In the genomic region with DNA sequence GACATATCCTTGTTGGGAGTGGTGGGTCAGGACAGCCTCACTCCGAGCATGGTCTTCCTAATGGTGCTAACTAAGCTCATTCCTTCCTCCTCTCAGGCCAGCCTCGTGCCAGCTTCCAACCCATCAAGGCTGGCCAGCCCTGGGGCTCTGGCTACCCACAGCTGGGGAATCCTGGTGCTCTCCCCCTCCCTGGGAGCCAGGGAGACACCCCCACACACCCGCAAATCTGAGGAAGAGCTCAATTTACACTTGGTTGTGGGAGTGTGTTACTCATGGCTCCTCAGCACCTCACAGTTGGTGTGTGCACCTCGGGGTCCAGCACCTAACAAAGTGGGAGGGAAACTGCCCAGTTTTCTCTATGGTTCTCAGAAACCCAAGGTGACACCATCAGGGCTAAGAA, we compare ENCODE assay signal across 16 mouse cellular contexts. TPM values are rescaled to one million over a fixed set of nuclear protein-coding genes. Genes with fewer than 3 reads are reported as not detected.
DNase-seq lines count a peak whose midpoint lies in the region; ATAC-seq and TF ChIP-seq lines count a peak whose summit lies in the region.
"Had no signal": no experiment of that assay in that cellular context is flagged by ENCODE, and none has a peak within 500 bp of the region (broad histone marks: within the 10 kb centered on the region; RNA-seq: fewer than 3 reads in every experiment).

No protein-coding gene starts in this region.

- H3K36me3 ChIP-seq in forebrain, embryonic 10.5 days (replicated peaks): no peaks in the 10 kb centered on the region
- H3K36me3 ChIP-seq in forebrain, embryonic 11.5 days (ENCODE audit: control insufficient read depth, insufficient read depth, low read length): no peaks in the 10 kb centered on the region
- no peaks in the 10 kb centered on the region for H3K36me3 ChIP-seq in hindbrain, embryonic 12.5 days
- H3K36me3 ChIP-seq in midbrain, postnatal 0 days (ENCODE audit: insufficient read depth, low read length): no peaks in the 10 kb centered on the region

- H3K4me2 ChIP-seq in forebrain, embryonic 11.5 days (ENCODE audit: low read depth, low read length, severe bottlenecking): no peak overlapping the region
- no peak overlapping the region for H3K4me2 ChIP-seq in hindbrain, embryonic 12.5 days (replicated peaks)
- no peak overlapping the region for H3K4me2 ChIP-seq in midbrain, postnatal 0 days (ENCODE audit: low read depth, low read length, poor library complexity, severe bottlenecking)

- 70% methylated on average over 4 of the region's 4 CpGs for WGBS in forebrain, embryonic 10.5 days
- 81% methylated on average over 4 of the region's 4 CpGs for WGBS in forebrain, embryonic 11.5 days
- 77% methylated on average over 4 of the region's 4 CpGs for WGBS in hindbrain, embryonic 12.5 days
- 49% methylated on average over 4 of the region's 4 CpGs for WGBS in midbrain, postnatal 0 days

- H3K27ac ChIP-seq in forebrain, embryonic 10.5 days: peak overlapping the region; percentile 54
- no peak overlapping the region for H3K27ac ChIP-seq in forebrain, embryonic 11.5 days (ENCODE audit: low read depth, low read length)
- peak overlapping the region; percentile 64 for H3K27ac ChIP-seq in hindbrain, embryonic 12.5 days
- 0 out of 2 replicates have a peak overlapping the region, but pooled peaks have one; percentile 26 for H3K27ac ChIP-seq in midbrain, postnatal 0 days (ENCODE audit: low read depth, low read length)
- H3K27ac ChIP-seq: liver, embryonic 14.5 days; macrophage had no signal

- peaks cover 68% of the 10 kb centered on the region for H3K4me1 ChIP-seq in forebrain, embryonic 10.5 days
- H3K4me1 ChIP-seq in forebrain, embryonic 11.5 days (replicated peaks; ENCODE audit: control insufficient read depth, insufficient read depth, low read length): peaks cover 30% of the 10 kb centered on the region
- H3K4me1 ChIP-seq in hindbrain, embryonic 12.5 days: peaks cover 68% of the 10 kb centered on the region
- H3K4me1 ChIP-seq in midbrain, postnatal 0 days (ENCODE audit: insufficient read depth, low read length): peaks cover 25% of the 10 kb centered on the region

- no peak overlapping the region for H3K9ac ChIP-seq in forebrain, embryonic 11.5 days (ENCODE audit: low read length)
- H3K9ac ChIP-seq in hindbrain, embryonic 12.5 days: no peak overlapping the region
- H3K9ac ChIP-seq in midbrain, postnatal 0 days (replicated peaks; ENCODE audit: low read length, poor library complexity, severe bottlenecking): peak overlapping the region; percentile 24; the same call in 1 of the 2 replicates
- H3K9ac ChIP-seq: liver, embryonic 14.5 days had no signal

- no peaks in the 10 kb centered on the region for H3K9me3 ChIP-seq in forebrain, embryonic 10.5 days
- no peaks in the 10 kb centered on the region for H3K9me3 ChIP-seq in forebrain, embryonic 11.5 days (ENCODE audit: control insufficient read depth, low read length)
- H3K9me3 ChIP-seq in hindbrain, embryonic 12.5 days (replicated peaks): no peaks in the 10 kb centered on the region
- H3K9me3 ChIP-seq in midbrain, postnatal 0 days (ENCODE audit: low read length): no peaks in the 10 kb centered on the region

- DNase-seq in forebrain, embryonic 10.5 days (ENCODE audit: extremely low spot score, low spot score): no peak
- no peak for DNase-seq in forebrain, embryonic 11.5 days (ENCODE audit: low spot score)
- peak; percentile 47 to 65 for DNase-seq in left cerebral cortex, adult 18-20 months (ENCODE audit: low spot score in 2 of 2)
- no peak for DNase-seq in left cerebral cortex, postnatal 4 days
- no peak for DNase-seq in midbrain, postnatal 0 days (ENCODE audit: low spot score)
- DNase-seq in yolk sac, embryonic 10.5 days (ENCODE audit: low spot score): no peak
- no peak for DNase-seq in adipocyte (ENCODE audit: low spot score)
- DNase-seq: gastrocnemius, postnatal 10 days had no signal

- intact Hi-C loops in left cerebral cortex, postnatal 4 days (cut with DNase I): no loop called here

- peaks cover 72% of the 10 kb centered on the region for H3K27me3 ChIP-seq in forebrain, embryonic 10.5 days (ENCODE audit: poor library complexity, severe bottlenecking)
- H3K27me3 ChIP-seq in forebrain, embryonic 11.5 days (ENCODE audit: control insufficient read depth, insufficient read depth, low read length): peaks cover 18% of the 10 kb centered on the region
- no peaks in the 10 kb centered on the region for H3K27me3 ChIP-seq in hindbrain, embryonic 12.5 days
- no peaks in the 10 kb centered on the region for H3K27me3 ChIP-seq in midbrain, postnatal 0 days (ENCODE audit: insufficient read depth, low read length)

- no peak for TF ChIP-seq CTCF in midbrain, postnatal 0 days (IDR thresholded peaks at IDR 0.05)

- no peak for ATAC-seq in forebrain, embryonic 11.5 days (replicated peaks; ENCODE audit: low FRiP score)
- no peak for ATAC-seq in hindbrain, embryonic 12.5 days (ENCODE audit: low FRiP score)
- ATAC-seq in midbrain, postnatal 0 days (ENCODE audit: low FRiP score): no peak
- ATAC-seq: activated CD4-positive, CD25-positive, alpha-beta regulatory T cell, adult 4 months had no signal

- no peak overlapping the region for H3K4me3 ChIP-seq in forebrain, embryonic 10.5 days
- no peak overlapping the region for H3K4me3 ChIP-seq in forebrain, embryonic 11.5 days (ENCODE audit: low read depth, low read length)
- H3K4me3 ChIP-seq in hindbrain, embryonic 12.5 days: no peak overlapping the region
- H3K4me3 ChIP-seq in midbrain, postnatal 0 days (ENCODE audit: low read depth, low read length): no peak overlapping the region

RNA-seq across cellular contexts. Expression of a gene that starts 22.3 kb away (rescaled TPM):
- polyA plus RNA-seq in forebrain, embryonic 10.5 days (2016; fragmentation: Nextera tagmentation; extraction: Ambion mirVana): 1.7 and 2.2 TPM in 2 replicates
- 4.4 and 4.7 TPM in 2 replicates for polyA plus RNA-seq in forebrain, embryonic 11.5 days (2014; fragmentation: Nextera tagmentation; extraction: Ambion mirVana)
- 10 to 100 TPM; 39.6 to 43.7 TPM for total RNA-seq in left cerebral cortex, adult 18-20 months (2021)
- total RNA-seq in left cerebral cortex, postnatal 4 days (2021): 100 to 1,000 TPM in 1 of 2 experiments, 10 to 100 TPM in 1; 96.9 to 103 TPM
- 12.5 and 12.7 TPM in 2 replicates for polyA plus RNA-seq in hindbrain, embryonic 12.5 days (2016; fragmentation: Nextera tagmentation; extraction: Ambion mirVana)
- 117 and 164 TPM in 2 replicates for total RNA-seq in midbrain, postnatal 0 days (2014; rRNA removed)
- 7.6 and 9.5 TPM in 2 replicates for polyA plus RNA-seq in midbrain, postnatal 0 days (2015; fragmentation: Nextera tagmentation; extraction: Ambion mirVana)
- polyA plus RNA-seq: activated CD4-positive, CD25-positive, alpha-beta regulatory T cell, adult 4 months; macrophage had no signal

RNA-seq across cellular contexts. Expression of a gene that starts 42.2 kb away (rescaled TPM):
- not detected in 2 replicates for polyA plus RNA-seq in forebrain, embryonic 10.5 days (2016; fragmentation: Nextera tagmentation; extraction: Ambion mirVana)
- 0.45 TPM in 1 of 2 replicates, not detected in the other for polyA plus RNA-seq in forebrain, embryonic 11.5 days (2014; fragmentation: Nextera tagmentation; extraction: Ambion mirVana)
- total RNA-seq in left cerebral cortex, adult 18-20 months (2021): not detected
- not detected for total RNA-seq in left cerebral cortex, postnatal 4 days (2021)
- polyA plus RNA-seq in hindbrain, embryonic 12.5 days (2016; fragmentation: Nextera tagmentation; extraction: Ambion mirVana): 0.86 TPM in 1 of 2 replicates, not detected in the other
- not detected in 2 replicates for total RNA-seq in midbrain, postnatal 0 days (2014; rRNA removed)
- 1.0 and 1.2 TPM in 2 replicates for polyA plus RNA-seq in midbrain, postnatal 0 days (2015; fragmentation: Nextera tagmentation; extraction: Ambion mirVana)
- total RNA-seq: ES-E14; gastrocnemius, postnatal 10 days had no signal
- polyA plus RNA-seq: activated CD4-positive, CD25-positive, alpha-beta regulatory T cell, adult 4 months; macrophage had no signal

RNA-seq across cellular contexts. Expression of a gene that starts 43.2 kb away (rescaled TPM):
- polyA plus RNA-seq in forebrain, embryonic 10.5 days (2016; fragmentation: Nextera tagmentation; extraction: Ambion mirVana): 0.18 TPM in 1 of 2 replicates, not detected in the other
- polyA plus RNA-seq in forebrain, embryonic 11.5 days (2014; fragmentation: Nextera tagmentation; extraction: Ambion mirVana): 0.12 and 0.29 TPM in 2 replicates
- total RNA-seq in left cerebral cortex, adult 18-20 months (2021): 1 to 10 TPM in 1 of 2 experiments, under 1 TPM in 1; 0.49 to 1.2 TPM
- 1 to 10 TPM in 1 of 2 experiments, under 1 TPM in 1; 0.70 to 1.6 TPM for total RNA-seq in left cerebral cortex, postnatal 4 days (2021)
- 1.0 and 1.7 TPM in 2 replicates for polyA plus RNA-seq in hindbrain, embryonic 12.5 days (2016; fragmentation: Nextera tagmentation; extraction: Ambion mirVana)
- total RNA-seq in midbrain, postnatal 0 days (2014; rRNA removed): 1.9 and 5.2 TPM in 2 replicates
- 2.1 and 2.3 TPM in 2 replicates for polyA plus RNA-seq in midbrain, postnatal 0 days (2015; fragmentation: Nextera tagmentation; extraction: Ambion mirVana)
- total RNA-seq: ES-E14; gastrocnemius, postnatal 10 days had no signal
- polyA plus RNA-seq: activated CD4-positive, CD25-positive, alpha-beta regulatory T cell, adult 4 months; large intestine, adult 2 months; macrophage; small intestine, adult 2 months had no signal

RNA-seq across cellular contexts. Expression of a gene that starts 45.1 kb away (rescaled TPM):
- polyA plus RNA-seq in forebrain, embryonic 10.5 days (2016; fragmentation: Nextera tagmentation; extraction: Ambion mirVana): not detected in 2 replicates
- not detected in 2 replicates for polyA plus RNA-seq in forebrain, embryonic 11.5 days (2014; fragmentation: Nextera tagmentation; extraction: Ambion mirVana)
- not detected for total RNA-seq in left cerebral cortex, adult 18-20 months (2021)
- 10 to 100 TPM in 1 of 2 experiments, 1 to 10 TPM in 1; 8.1 to 16.4 TPM for total RNA-seq in left cerebral cortex, postnatal 4 days (2021)
- not detected in 2 replicates for polyA plus RNA-seq in hindbrain, embryonic 12.5 days (2016; fragmentation: Nextera tagmentation; extraction: Ambion mirVana)
- 0.28 and 1.8 TPM in 2 replicates for total RNA-seq in midbrain, postnatal 0 days (2014; rRNA removed)
- 0.60 and 1.0 TPM in 2 replicates for polyA plus RNA-seq in midbrain, postnatal 0 days (2015; fragmentation: Nextera tagmentation; extraction: Ambion mirVana)
- total RNA-seq: ES-E14 had no signal
- polyA plus RNA-seq: activated CD4-positive, CD25-positive, alpha-beta regulatory T cell, adult 4 months; macrophage; neural tube, embryonic 11.5 days; small intestine, adult 2 months had no signal

Comparison
In these comparisons a context has a peak if more than half of its experiments do, and no peak if none do; other contexts are left out.
1. DNase-seq: peak in left cerebral cortex, adult 18-20 months (2 of 2); none in forebrain, embryonic 10.5 days (single experiment), forebrain, embryonic 11.5 days (single experiment), left cerebral cortex, postnatal 4 days (single experiment), midbrain, postnatal 0 days (single experiment), yolk sac, embryonic 10.5 days (single experiment) and adipocyte (single experiment).